Mouse (Mus musculus): ENCODE results near the gene Tnnt1. TPM values are rescaled to one million over a fixed set of nuclear protein-coding genes. Genes with fewer than 3 reads are reported as not detected.

The Tnnt1 gene
- 6.2 TPM for polyA plus RNA-seq (2017; shearing (Covaris generic))

GRCm38 (mm10) chr7:4516332-4517050 lies at the start of gene Tnnt1:
Gene Tnnt1 (minus strand): TSS chr7:4516382.

GRCm38 (mm10) chr7:4547221-4547641 lies 31.0 kb upstream of the Tnnt1 start, which contains the start of gene Syt5:
Gene Syt5 (minus strand): TSS chr7:4547541.

GRCm38 (mm10) chr7:4532005-4532729 lies 16.0 kb upstream of the Tnnt1 start, which contains the start of gene Dnaaf3:
Gene Dnaaf3 (minus strand): TSS chr7:4532453.

GRCm38 (mm10) chr7:4524212-4524922 lies 8.2 kb upstream of the Tnnt1 start, which contains the start of gene Tnni3:
Gene Tnni3 (minus strand): TSS chr7:4524229.

GRCm38 (mm10) chr7:4501558-4502397 lies 14.4 kb downstream of the Tnnt1 start, which contains the start of gene Ppp1r12c:
Gene Ppp1r12c (minus strand): TSS chr7:4501680.

GRCm38 (mm10) chr7:4460576-4461434 lies 55.4 kb downstream of the Tnnt1 start, which contains the start of gene Eps8l1:
Gene Eps8l1 (plus strand): TSS chr7:4460674.

Other genes starting within 250 kb of the Tnnt1 start
- gene Ncr1, start 178.7 kb downstream of the Tnnt1 start, polyA plus RNA-seq (2017; shearing (Covaris generic)), result not detected
- gene Gp6, start 118.6 kb downstream of the Tnnt1 start, polyA plus RNA-seq (2017; shearing (Covaris generic)), result not detected
- 5.1 TPM for gene Rdh13, start 70.7 kb downstream of the Tnnt1 start, polyA plus RNA-seq (2017; shearing (Covaris generic))
- 11.5 TPM for gene Eps8l1, start 55.7 kb downstream of the Tnnt1 start, polyA plus RNA-seq (2017; shearing (Covaris generic))
- gene Ppp1r12c, start 14.7 kb downstream of the Tnnt1 start, polyA plus RNA-seq (2017; shearing (Covaris generic)), result 302 TPM
- gene Tnni3, start 7.8 kb upstream of the Tnnt1 start, polyA plus RNA-seq (2017; shearing (Covaris generic)), result not detected
- gene Dnaaf3, start 16.1 kb upstream of the Tnnt1 start, polyA plus RNA-seq (2017; shearing (Covaris generic)), result 0.17 TPM
- not detected for gene Syt5, start 31.2 kb upstream of the Tnnt1 start, polyA plus RNA-seq (2017; shearing (Covaris generic))
- gene Ptprh, start 87.7 kb upstream of the Tnnt1 start, polyA plus RNA-seq (2017; shearing (Covaris generic)), result not detected
- gene Tmem86b, start 115.0 kb upstream of the Tnnt1 start, polyA plus RNA-seq (2017; shearing (Covaris generic)), result 16.4 TPM
- gene Ppp6r1, start 142.6 kb upstream of the Tnnt1 start, polyA plus RNA-seq (2017; shearing (Covaris generic)), result 282 TPM
- 76.5 TPM for gene Hspbp1, start 168.7 kb upstream of the Tnnt1 start, polyA plus RNA-seq (2017; shearing (Covaris generic))
- not detected for gene Brsk1, start 174.2 kb upstream of the Tnnt1 start, polyA plus RNA-seq (2017; shearing (Covaris generic))
- gene Tmem150b, start 208.9 kb upstream of the Tnnt1 start, polyA plus RNA-seq (2017; shearing (Covaris generic)), result not detected
- gene Kmt5c, start 223.7 kb upstream of the Tnnt1 start, polyA plus RNA-seq (2017; shearing (Covaris generic)), result 37.1 TPM
- 2.0 TPM for gene Cox6b2, start 236.7 kb upstream of the Tnnt1 start, polyA plus RNA-seq (2017; shearing (Covaris generic))

Data from naive thymus-derived CD4-positive, alpha-beta T cell, adult 5 months (primary cell).